Mouse (Mus musculus) stomach, embryonic 16.5 days (tissue): ENCODE measurements around the gene Zfp1. TPM values are rescaled to one million over a fixed set of nuclear protein-coding genes. Genes with fewer than 3 reads are reported as not detected.

Source experiments
- ATAC-seq: fragments of 200-750 bp; cut with Nextera tagmentation; 2 replicates; pipeline ENCODE4 v1.8.0; 2017; ENCODE audit warnings: moderate number of reproducible peaks, moderate TSS enrichment; ENCODE audit not compliant: insufficient read depth, low FRiP score
- H3K27ac ChIP-seq: fragments of 300-500 bp; sonication (generic); 2 replicates; pipeline ENCODE4 v1.5.1; 2014; ENCODE audit warnings: low read length
- H3K27me3 ChIP-seq: fragments of 300-500 bp; sonication (generic); 2 replicates; pipeline ENCODE4 v1.6.1; 2014; ENCODE audit warnings: low read length, control low read depth, mixed read lengths; ENCODE audit not compliant: control insufficient read depth, insufficient read depth
- H3K36me3 ChIP-seq: fragments of 300-500 bp; sonication (generic); 2 replicates; pipeline ENCODE4 v1.6.1; 2014; ENCODE audit warnings: low read length; ENCODE audit not compliant: control insufficient read depth, insufficient read depth
- H3K4me1 ChIP-seq: fragments of 300-500 bp; sonication (generic); 2 replicates; pipeline ENCODE4 v1.6.1; 2014; ENCODE audit warnings: low read length, control low read depth, mixed read lengths; ENCODE audit not compliant: control insufficient read depth, insufficient read depth
- H3K4me2 ChIP-seq: fragments of 300-500 bp; sonication (generic); 2 replicates; pipeline ENCODE4 v1.6.1; 2014; ENCODE audit warnings: low read depth, low read length, mixed read lengths
- H3K4me3 ChIP-seq: fragments of 300-500 bp; sonication (generic); replicated peaks from 2 replicates; pipeline ENCODE4 v1.5.1; 2014; ENCODE audit warnings: mild to moderate bottlenecking, low read length
- H3K9ac ChIP-seq: fragments of 300-500 bp; sonication (generic); 2 replicates; pipeline ENCODE4 v1.6.1; 2014; ENCODE audit warnings: low read length
- H3K9me3 ChIP-seq: fragments of 300-500 bp; sonication (generic); replicated peaks from 2 replicates; pipeline ENCODE4 v1.6.1; 2016; ENCODE audit warnings: low read length, control low read depth; ENCODE audit not compliant: control insufficient read depth
- WGBS: fragments of 180-500 bp; shearing (Covaris S2); extraction: QIAGEN DNeasy Blood & Tissue Kit; methylation state at CpG from one replicate; pipeline ENCODE4 v1.1.7; 2014; 5-methylcytosine and 5-hydroxymethylcytosine counted together
- polyA plus RNA-seq: library from polyadenylated mRNA; unstranded; fragments of >200 nt; fragmentation: Nextera tagmentation; extraction: Ambion mirVana; gene quantifications from 2 replicates; pipeline ENCODE4 v1.2.1, GENCODE M21; 2015

Gene Zfp1
- polyA plus RNA-seq, result 19.3 TPM in 2 replicates

DNA sequence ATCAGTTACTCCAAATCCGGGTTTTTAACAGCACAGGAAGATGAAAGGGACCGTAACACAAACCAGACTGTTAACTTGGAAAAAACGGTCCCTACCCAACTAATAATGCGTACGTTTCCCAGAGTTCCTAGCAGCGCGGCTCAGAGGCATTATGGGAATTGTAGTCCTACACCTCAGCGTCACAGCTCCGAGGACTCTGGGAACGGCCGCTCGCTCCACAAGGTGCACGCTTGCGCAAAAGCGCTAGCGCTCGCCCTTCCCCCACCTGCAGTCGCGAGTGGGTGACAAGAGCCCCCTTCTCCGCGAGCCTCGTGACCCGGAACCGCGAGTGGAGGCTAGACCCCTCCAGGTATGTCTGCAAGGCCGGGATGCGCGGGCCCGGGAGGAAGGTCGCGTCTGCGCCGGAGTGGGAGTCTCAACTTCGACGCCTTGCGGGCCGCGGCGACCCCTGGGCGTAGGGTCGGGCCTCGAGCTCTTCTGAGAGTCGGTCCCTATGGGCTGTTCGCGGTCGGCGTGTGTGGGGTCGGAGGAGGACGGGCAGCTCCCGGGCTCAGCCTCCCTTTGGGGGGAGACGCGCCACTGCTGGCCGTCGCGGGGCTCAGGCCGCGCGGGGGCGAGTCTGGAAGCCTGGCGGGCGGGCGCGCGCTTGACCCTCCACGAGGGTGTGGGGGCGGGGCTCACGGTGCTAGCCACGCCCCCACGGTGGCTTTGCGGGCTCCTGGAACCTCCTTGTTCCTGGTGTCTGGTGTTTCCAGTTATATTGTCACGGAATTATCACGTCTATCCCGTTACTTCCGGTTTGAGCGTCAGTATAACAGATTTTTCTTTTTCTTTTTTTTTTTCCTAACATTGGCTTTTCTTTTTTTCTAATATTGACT, at the start of gene Zfp1:
Gene Zfp1 (plus strand): TSS at position 138 of the 878 bp plus-strand sequence.
- H3K4me2 ChIP-seq, result peak within 1 kb of the TSS; percentile 57
- under 1% methylated on average over 74 of the region's 75 CpGs for WGBS
- no peaks in the 10 kb centered on the region for H3K36me3 ChIP-seq
- no peaks in the 10 kb centered on the region for H3K27me3 ChIP-seq
- H3K27ac ChIP-seq, result peak within 1 kb of the TSS; percentile 94
- ATAC-seq, result peak; percentile 97
- H3K4me3 ChIP-seq, result peak within 1 kb of the TSS; percentile 67
- peaks cover 12% of the 10 kb centered on the region; the same call in 1 of the 2 replicates for H3K4me1 ChIP-seq
- H3K9ac ChIP-seq, result peak within 1 kb of the TSS; percentile 85
- no peaks in the 10 kb centered on the region for H3K9me3 ChIP-seq

DNA sequence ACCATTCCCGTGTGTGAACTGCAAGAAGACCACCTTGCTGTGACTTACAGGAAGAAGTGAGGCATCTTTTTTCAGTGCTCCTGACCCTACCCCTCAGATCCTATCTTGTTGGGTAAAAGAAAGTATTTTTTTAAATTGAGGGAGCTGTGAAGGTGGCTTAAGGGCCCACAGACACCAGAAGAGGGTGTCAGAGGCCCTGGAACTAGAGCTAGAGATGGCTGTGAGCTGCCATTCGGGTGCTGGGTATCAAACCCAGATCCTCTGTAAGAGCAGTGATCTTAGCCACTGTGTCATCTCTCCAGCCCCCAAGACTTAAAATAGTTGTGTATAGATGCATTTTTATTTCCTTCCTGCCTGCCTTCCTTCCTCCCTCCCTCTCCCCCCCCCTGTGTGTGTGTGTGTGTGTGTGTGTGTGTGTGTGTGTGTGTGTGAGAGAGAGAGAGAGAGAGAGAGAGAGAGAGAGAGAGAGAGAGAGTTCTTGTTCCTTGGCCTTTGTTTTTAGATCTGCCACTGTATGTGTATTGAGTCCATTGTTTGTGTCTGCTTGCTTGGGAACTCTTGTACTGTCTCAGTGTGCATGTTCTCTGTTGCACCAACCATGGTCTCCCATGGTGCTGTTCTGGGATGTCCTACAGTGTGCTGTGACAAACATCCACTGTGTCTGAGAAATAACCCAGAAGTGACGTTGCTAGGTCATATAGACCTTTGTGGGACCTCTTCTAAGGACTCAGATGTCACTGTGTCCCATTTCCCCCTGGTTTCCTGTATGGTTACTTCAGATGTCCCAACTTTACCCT, 49.0 kb upstream of the Zfp1 start:
- Histone ChIP-seq H3K9ac (no peak overlapping the region), H3K27me3 (no peaks in the 10 kb centered on the region), H3K4me1 (peaks cover 52% of the 10 kb centered on the region), H3K4me3 (no peak overlapping the region), H3K9me3 (no peaks in the 10 kb centered on the region), H3K4me2 (no peak overlapping the region), H3K27ac (peak overlapping the region; percentile 83; the same call in 1 of the 2 replicates), H3K36me3 (no peaks in the 10 kb centered on the region)
- 61% methylated on average over 3 of the region's 3 CpGs for WGBS
- no peak for ATAC-seq

DNA sequence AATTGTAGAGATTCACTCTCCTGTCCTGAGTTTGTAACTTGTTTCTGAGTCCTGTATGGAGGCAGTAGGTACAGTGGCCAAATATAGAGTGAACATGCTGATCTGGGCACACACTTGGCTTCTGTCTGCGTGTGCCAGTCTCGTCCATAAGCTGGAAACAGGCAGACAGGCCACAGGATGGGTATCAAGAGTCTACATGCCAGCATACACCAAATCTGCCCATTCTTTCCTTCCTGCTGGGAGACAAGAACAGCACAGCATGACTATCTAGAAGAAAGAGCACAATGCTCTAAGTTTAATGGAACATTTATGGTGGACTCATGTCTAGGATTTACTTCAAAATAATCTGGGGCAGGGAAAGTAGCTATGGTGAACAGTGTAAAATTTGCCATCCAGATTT, 48.2 kb upstream of the Zfp1 start:
- no peaks in the 10 kb centered on the region for H3K9me3 ChIP-seq
- no peaks in the 10 kb centered on the region for H3K36me3 ChIP-seq
- no peaks in the 10 kb centered on the region for H3K27me3 ChIP-seq
- no peak overlapping the region for H3K4me3 ChIP-seq
- no peak overlapping the region for H3K9ac ChIP-seq
- 88% methylated on average over 2 of the region's 2 CpGs for WGBS
- peak overlapping the region; percentile 83 for H3K27ac ChIP-seq
- no peak for ATAC-seq
- no peak overlapping the region for H3K4me2 ChIP-seq
- H3K4me1 ChIP-seq, result peaks cover 52% of the 10 kb centered on the region

DNA sequence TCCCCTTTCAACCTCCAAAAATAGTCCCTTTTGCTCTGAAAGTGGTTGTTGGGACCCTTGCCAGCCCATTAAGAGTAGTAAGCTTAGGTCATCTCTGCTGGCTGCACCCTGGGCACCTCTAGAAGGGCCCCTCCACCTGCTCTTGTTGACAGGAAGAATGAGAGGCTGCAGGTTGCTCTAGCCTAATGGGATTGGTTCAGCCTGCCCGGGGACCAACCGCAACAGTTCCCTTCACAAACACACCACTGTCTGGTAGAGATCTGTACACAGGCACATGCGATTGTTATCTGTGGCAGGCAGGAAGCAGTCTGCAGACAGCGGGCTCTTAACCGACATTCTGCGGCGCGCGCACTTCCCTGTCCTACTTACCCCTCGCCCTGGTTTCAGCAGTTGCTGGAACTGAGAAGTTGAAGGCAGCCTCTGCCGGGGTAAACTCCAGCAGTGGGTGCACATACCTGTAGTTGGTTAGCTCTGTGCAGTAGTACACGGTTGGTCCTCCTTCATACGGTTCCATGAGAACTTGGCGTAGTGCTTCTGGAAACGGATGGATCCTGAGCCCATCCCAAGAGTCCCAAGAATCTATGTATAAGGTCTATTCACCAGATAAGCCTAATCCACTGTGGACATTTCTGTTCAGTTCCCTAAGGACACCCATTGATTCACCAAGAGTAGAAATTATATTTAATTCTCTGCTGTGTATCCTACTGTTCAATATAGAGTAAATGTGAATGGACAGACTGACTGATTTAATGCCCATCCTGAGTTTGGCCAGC, 47.3 kb upstream of the Zfp1 start:
- no peak overlapping the region for H3K4me3 ChIP-seq
- peak overlapping the region; percentile 38 for H3K4me2 ChIP-seq
- H3K9ac ChIP-seq, result no peak overlapping the region
- H3K27me3 ChIP-seq, result no peaks in the 10 kb centered on the region
- 48% methylated on average over 15 of the region's 15 CpGs for WGBS
- ATAC-seq, result peak; percentile 75; the same call in 1 of the 2 replicates
- peaks cover 52% of the 10 kb centered on the region for H3K4me1 ChIP-seq
- no peaks in the 10 kb centered on the region for H3K36me3 ChIP-seq
- peak overlapping the region; percentile 83 for H3K27ac ChIP-seq
- H3K9me3 ChIP-seq, result no peaks in the 10 kb centered on the region

DNA sequence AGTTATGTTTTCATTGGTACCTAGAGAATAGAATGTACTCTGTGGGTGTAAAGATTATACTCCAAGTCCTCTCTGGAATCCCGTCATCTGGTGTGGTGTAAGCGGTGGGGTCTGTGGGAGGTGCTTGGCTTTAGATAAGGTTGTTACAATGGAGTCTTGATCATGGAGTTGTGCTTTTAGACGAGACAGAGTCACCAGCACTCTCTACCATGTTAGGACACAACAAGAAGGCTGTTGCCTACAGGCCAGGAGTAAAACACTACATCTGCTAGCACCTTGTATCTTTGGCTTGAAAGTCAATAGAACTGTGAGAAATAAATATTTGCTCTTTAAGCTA, 46.7 kb upstream of the Zfp1 start:
- H3K36me3 ChIP-seq, result no peaks in the 10 kb centered on the region

DNA sequence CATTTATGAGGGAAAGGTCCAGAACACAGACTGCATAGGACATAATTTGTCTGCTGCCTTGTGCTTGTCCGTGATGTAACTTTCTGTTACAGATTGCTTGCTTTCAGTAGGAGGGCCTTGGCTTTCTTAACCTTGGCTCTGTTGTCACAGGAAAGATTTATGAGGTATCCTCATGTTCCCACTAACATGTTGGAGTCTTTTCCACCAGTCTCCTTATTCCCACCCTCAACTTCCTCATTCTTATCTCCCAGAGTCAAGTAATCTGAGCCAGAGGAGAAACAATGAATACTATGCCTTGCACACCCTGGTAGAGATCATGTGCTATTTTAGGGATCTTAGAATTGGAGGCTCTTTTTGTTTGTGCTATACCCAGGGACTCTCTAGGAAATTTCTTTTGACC, 45.9 kb upstream of the Zfp1 start:
- H3K4me2 ChIP-seq, result peak overlapping the region; percentile 26; the same call in 1 of the 2 replicates
- ATAC-seq, result peak; percentile 88

More for the DNA sequence above, 46.7 kb upstream of the Zfp1 start:
- ATAC-seq, result no peak
- no peaks in the 10 kb centered on the region for H3K9me3 ChIP-seq
- WGBS, result 24% methylated on average over 3 of the region's 3 CpGs
- H3K27me3 ChIP-seq, result no peaks in the 10 kb centered on the region
- H3K4me1 ChIP-seq, result peaks cover 52% of the 10 kb centered on the region
- peak overlapping the region; percentile 38 for H3K4me2 ChIP-seq
- H3K27ac ChIP-seq, result peak overlapping the region; percentile 83
- no peak overlapping the region for H3K4me3 ChIP-seq
- peak overlapping the region; percentile 33; the same call in 1 of the 2 replicates for H3K9ac ChIP-seq

DNA sequence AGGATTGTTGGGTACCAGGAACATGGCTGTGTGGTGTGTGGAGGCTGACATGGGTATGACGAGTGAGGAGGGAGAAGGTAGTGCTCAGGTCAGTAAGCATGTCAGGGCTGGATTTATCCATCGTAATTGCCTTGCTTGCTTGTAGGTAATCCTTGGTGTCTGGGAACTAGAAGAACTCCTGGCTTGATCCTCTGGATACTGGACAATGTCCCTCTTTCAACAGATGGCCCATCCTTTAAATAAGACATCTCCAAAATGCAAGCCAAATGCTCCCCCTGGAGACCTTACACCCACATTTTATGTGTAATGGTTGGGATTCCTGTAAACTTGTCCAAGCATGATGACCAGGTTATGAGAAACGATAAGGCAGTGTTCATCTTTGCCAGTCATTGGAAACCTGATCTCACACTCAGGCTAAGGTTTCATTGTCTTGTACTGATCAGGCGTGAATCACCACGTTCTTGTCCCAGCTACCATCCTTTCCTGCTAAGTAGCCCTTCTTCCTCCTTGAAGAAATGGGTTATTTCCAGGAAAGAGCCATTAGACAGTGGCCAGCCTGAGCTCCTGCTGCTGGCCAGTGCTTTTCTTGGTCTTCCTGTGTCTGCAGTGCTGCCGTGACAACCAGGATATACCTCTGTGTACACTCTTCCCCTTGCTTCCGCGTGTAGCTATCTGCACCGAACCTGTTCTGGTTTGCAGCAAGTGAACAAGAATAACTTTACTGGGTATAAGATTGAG, 43.3 kb upstream of the Zfp1 start:
- Histone ChIP-seq H3K27me3 (no peaks in the 10 kb centered on the region), H3K4me1 (peaks cover 31% of the 10 kb centered on the region), H3K4me2 (no peak overlapping the region), H3K9ac (no peak overlapping the region), H3K9me3 (no peaks in the 10 kb centered on the region), H3K4me3 (no peak overlapping the region), H3K27ac (no peak overlapping the region), H3K36me3 (no peaks in the 10 kb centered on the region)
- ATAC-seq, result no peak
- WGBS, result 76% methylated on average over 9 of the region's 9 CpGs

More for the DNA sequence above, 45.9 kb upstream of the Zfp1 start:
- H3K4me1 ChIP-seq, result peaks cover 47% of the 10 kb centered on the region
- H3K4me3 ChIP-seq, result no peak overlapping the region
- no peaks in the 10 kb centered on the region for H3K27me3 ChIP-seq
- no peak overlapping the region for H3K9ac ChIP-seq
- no peaks in the 10 kb centered on the region for H3K9me3 ChIP-seq
- no peaks in the 10 kb centered on the region for H3K36me3 ChIP-seq
- 3% methylated on average over 1 of the region's 1 CpGs for WGBS
- H3K27ac ChIP-seq, result peak overlapping the region; percentile 83

DNA sequence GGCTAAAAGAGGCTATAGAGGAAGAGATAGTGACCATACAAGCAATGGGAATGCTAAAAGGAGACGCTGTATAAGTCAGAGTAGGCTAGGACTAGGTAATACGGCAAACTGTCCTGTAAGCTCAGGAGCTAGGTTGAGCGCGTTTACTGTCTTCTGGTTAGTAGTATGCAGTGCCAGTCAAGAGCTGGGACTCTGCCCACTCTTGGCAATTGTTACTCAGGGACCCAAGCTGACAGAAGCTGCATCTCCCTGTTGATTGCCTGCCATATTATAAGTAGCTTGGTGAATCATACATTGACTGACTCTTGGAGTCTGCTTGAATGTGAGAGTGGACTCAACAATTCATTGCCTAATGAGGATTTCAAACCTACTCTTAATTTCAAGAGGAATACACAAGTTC, 41.2 kb upstream of the Zfp1 start:
- no peak for ATAC-seq
- H3K9ac ChIP-seq, result no peak overlapping the region
- H3K9me3 ChIP-seq, result no peaks in the 10 kb centered on the region
- H3K4me2 ChIP-seq, result no peak overlapping the region
- H3K27ac ChIP-seq, result no peak overlapping the region
- no peaks in the 10 kb centered on the region for H3K27me3 ChIP-seq
- H3K4me1 ChIP-seq, result peaks cover 11% of the 10 kb centered on the region
- H3K4me3 ChIP-seq, result no peak overlapping the region
- H3K36me3 ChIP-seq, result no peaks in the 10 kb centered on the region
- WGBS, result 93% methylated on average over 4 of the region's 4 CpGs
